Mouse (Mus musculus): ENCODE results near the gene Ocln. TPM values are rescaled to one million over a fixed set of nuclear protein-coding genes. Genes with fewer than 3 reads are reported as not detected.
"Not testable (repeated sequence)": the region's sequence is repeated elsewhere in the genome, so short reads cannot be mapped to it uniquely, and the experiment has no call there.

The Ocln gene
- polyA plus RNA-seq, 1 experiment, result 0.05 TPM

DNA sequence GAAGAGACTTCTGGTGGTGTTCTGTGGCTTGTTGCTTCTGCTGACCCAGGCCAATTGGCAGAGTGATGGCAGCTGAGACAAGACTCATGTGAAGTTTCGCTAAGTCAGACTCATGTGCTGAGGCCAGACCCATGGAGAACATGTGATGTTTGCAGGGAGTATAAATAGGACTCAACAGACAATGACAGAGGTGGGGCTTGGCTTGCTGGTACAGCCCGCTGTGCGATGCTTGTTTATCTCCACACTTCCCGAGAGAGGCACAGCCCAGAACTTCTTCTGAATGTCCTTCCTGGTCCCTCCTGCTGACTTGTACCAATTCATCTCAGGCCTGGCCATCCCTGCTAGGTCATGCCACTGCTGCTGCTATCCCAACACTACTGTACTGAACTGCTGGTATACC lies 57.2 kb downstream of the Ocln start:
- no peak overlapping the region for H3K4me3 ChIP-seq
- peaks cover 16% of the 10 kb centered on the region for H3K79me2 ChIP-seq (ENCODE audit: control insufficient read depth, insufficient read depth)
- H3K4me2 ChIP-seq (ENCODE audit: low read depth), result no peak overlapping the region
- H3ac ChIP-seq (ENCODE audit: control insufficient read depth, insufficient read length), result no peak overlapping the region
- no peaks in the 10 kb centered on the region for H3K27me3 ChIP-seq (ENCODE audit: control insufficient read depth, insufficient read depth, insufficient read length)
- TF ChIP-seq REST (IDR thresholded peaks at IDR 0.05; ENCODE audit: insufficient read depth, insufficient read length) (no peak), TCF3 (IDR thresholded peaks at IDR 0.05; ENCODE audit: insufficient read length, low read depth) (no peak), MAX (IDR thresholded peaks at IDR 0.05; ENCODE audit: low read depth) (no peak), MYOG (IDR thresholded peaks at IDR 0.05; ENCODE audit: control insufficient read depth in 1 of 3, insufficient read depth in 1 of 3, insufficient read length in 2 of 3, low read depth in 2 of 3) (no peak), E2F4 (IDR thresholded peaks at IDR 0.05; ENCODE audit: insufficient read depth) (no peak), POLR2A (IDR thresholded peaks at IDR 0.05; ENCODE audit: insufficient read length, low read depth) (no peak), POLR2AphosphoS2 (IDR thresholded peaks at IDR 0.05; ENCODE audit: insufficient read length, low read depth) (no peak)
- H3K36me3 ChIP-seq (ENCODE audit: control insufficient read depth, insufficient read depth), result no peaks in the 10 kb centered on the region

- not testable (repeated sequence) for H3K4me3 ChIP-seq; H3K27me3 ChIP-seq (ENCODE audit: control insufficient read depth, insufficient read depth, insufficient read length); H3K36me3 ChIP-seq (ENCODE audit: control insufficient read depth, insufficient read depth); H3K4me2 ChIP-seq (ENCODE audit: low read depth); H3ac ChIP-seq (ENCODE audit: control insufficient read depth, insufficient read length)
- peaks cover 16% of the 10 kb centered on the region for H3K79me2 ChIP-seq (ENCODE audit: control insufficient read depth, insufficient read depth)
Observed at GRCm38 (mm10) chr13:100494370-100494769, 58.1 kb downstream of the Ocln start.

DNA sequence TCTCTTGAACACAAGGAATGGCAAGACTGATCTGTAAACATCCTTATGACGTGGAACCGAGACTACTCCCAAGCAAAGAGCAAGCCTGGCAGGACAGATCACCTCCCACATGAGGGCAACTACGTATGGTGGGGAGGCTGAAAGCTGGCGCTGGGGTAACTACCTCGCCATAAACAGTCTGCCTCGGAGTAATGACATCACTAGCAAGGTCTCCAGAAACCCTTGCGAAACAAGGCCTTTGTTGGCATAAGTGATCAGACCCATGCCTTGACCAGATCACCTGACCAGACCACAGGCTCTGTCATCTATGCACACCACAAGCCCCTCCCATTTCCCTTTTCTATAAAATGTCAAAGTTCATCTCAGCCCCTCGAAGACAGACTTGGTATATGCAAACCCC lies 59.2 kb downstream of the Ocln start:
- TF ChIP-seq TCF12 (IDR thresholded peaks at IDR 0.05; ENCODE audit: insufficient read depth, poor library complexity, severe bottlenecking) (no peak), SRF (IDR thresholded peaks at IDR 0.05; ENCODE audit: control insufficient read depth, insufficient read length, low read depth) (no peak), POLR2AphosphoS2 (IDR thresholded peaks at IDR 0.05; ENCODE audit: insufficient read length, low read depth) (no peak), TCF3 (IDR thresholded peaks at IDR 0.05; ENCODE audit: insufficient read length, low read depth) (no peak), REST (IDR thresholded peaks at IDR 0.05; ENCODE audit: insufficient read depth, insufficient read length) (no peak), CEBPB (IDR thresholded peaks at IDR 0.05; ENCODE audit: insufficient read depth, poor library complexity, severe bottlenecking) (no peak), MYOG (IDR thresholded peaks at IDR 0.05; ENCODE audit: control insufficient read depth in 1 of 3, insufficient read depth in 1 of 3, insufficient read length in 2 of 3, low read depth in 2 of 3) (no peak), USF1 (IDR thresholded peaks at IDR 0.05; ENCODE audit: low read depth) (no peak), E2F4 (IDR thresholded peaks at IDR 0.05; ENCODE audit: insufficient read depth) (no peak), MAX (IDR thresholded peaks at IDR 0.05; ENCODE audit: low read depth) (no peak), MYOD1 (IDR thresholded peaks at IDR 0.05; ENCODE audit: control insufficient read depth in 1 of 3, insufficient read length in 2 of 3, low read depth in 2 of 3) (no peak), POLR2A (IDR thresholded peaks at IDR 0.05; ENCODE audit: insufficient read length, low read depth) (no peak)
- H3K4me2 ChIP-seq (ENCODE audit: low read depth), result no peak overlapping the region
- no peak overlapping the region for H3ac ChIP-seq (ENCODE audit: control insufficient read depth, insufficient read length)
- H3K27me3 ChIP-seq (ENCODE audit: control insufficient read depth, insufficient read depth, insufficient read length), result no peaks in the 10 kb centered on the region
- H3K4me3 ChIP-seq, result peak overlapping the region; percentile 83
- peaks cover 13% of the 10 kb centered on the region for H3K36me3 ChIP-seq (ENCODE audit: control insufficient read depth, insufficient read depth)
- peaks cover 16% of the 10 kb centered on the region for H3K79me2 ChIP-seq (ENCODE audit: control insufficient read depth, insufficient read depth)

GRCm38 (mm10) chr13:100492061-100492787 lies 60.3 kb downstream of the Ocln start, which contains the start of gene Gtf2h2:
TSS of gene Gtf2h2 (minus strand) at chr13:100492579.
- Histone ChIP-seq H3K79me2 (ENCODE audit: control insufficient read depth, insufficient read depth) (peaks cover 16% of the 10 kb centered on the region), H3K36me3 (ENCODE audit: control insufficient read depth, insufficient read depth) (peaks cover 19% of the 10 kb centered on the region)
- TF ChIP-seq E2F4 (IDR thresholded peaks at IDR 0.05; ENCODE audit: insufficient read depth), result peak; percentile 27
- TF ChIP-seq USF1 (IDR thresholded peaks at IDR 0.05; ENCODE audit: low read depth), result no peak
- no peak for TF ChIP-seq SRF (IDR thresholded peaks at IDR 0.05; ENCODE audit: control insufficient read depth, insufficient read length, low read depth)
- no peak for TF ChIP-seq CEBPB (IDR thresholded peaks at IDR 0.05; ENCODE audit: insufficient read depth, poor library complexity, severe bottlenecking)
- no peak for TF ChIP-seq MAX (IDR thresholded peaks at IDR 0.05; ENCODE audit: low read depth)
- TF ChIP-seq POLR2A (IDR thresholded peaks at IDR 0.05; ENCODE audit: insufficient read length, low read depth), result peak; percentile 71
- TF ChIP-seq POLR2AphosphoS2 (IDR thresholded peaks at IDR 0.05; ENCODE audit: insufficient read length, low read depth), result peak; percentile 57
- TF ChIP-seq MYOD1 (IDR thresholded peaks at IDR 0.05; ENCODE audit: control insufficient read depth in 1 of 3, insufficient read length in 2 of 3, low read depth in 2 of 3), result peak in 1 of 3 experiments; percentile 30
- TF ChIP-seq MYOG (IDR thresholded peaks at IDR 0.05; ENCODE audit: control insufficient read depth in 1 of 3, insufficient read depth in 1 of 3, insufficient read length in 2 of 3, low read depth in 2 of 3), result peak in 2 of 3 experiments; percentile 10 to 30
- TF ChIP-seq TCF12 (IDR thresholded peaks at IDR 0.05; ENCODE audit: insufficient read depth, poor library complexity, severe bottlenecking), result no peak

GRCm38 (mm10) chr13:100491623-100492022 lies 60.9 kb downstream of the Ocln start:
- Histone ChIP-seq H3K4me2 (ENCODE audit: low read depth) (peak overlapping the region; percentile 84), H3K79me2 (ENCODE audit: control insufficient read depth, insufficient read depth) (peaks cover 16% of the 10 kb centered on the region), H3K27me3 (ENCODE audit: control insufficient read depth, insufficient read depth, insufficient read length) (no peaks in the 10 kb centered on the region), H3K36me3 (ENCODE audit: control insufficient read depth, insufficient read depth) (peaks cover 21% of the 10 kb centered on the region), H3K4me3 (peak overlapping the region; percentile 83), H3ac (ENCODE audit: control insufficient read depth, insufficient read length) (peak overlapping the region; percentile 67)
- TF ChIP-seq POLR2A (IDR thresholded peaks at IDR 0.05; ENCODE audit: insufficient read length, low read depth), result no peak
- TF ChIP-seq MYOD1 (IDR thresholded peaks at IDR 0.05; ENCODE audit: control insufficient read depth in 1 of 3, insufficient read length in 2 of 3, low read depth in 2 of 3), result no peak
- TF ChIP-seq E2F4 (IDR thresholded peaks at IDR 0.05; ENCODE audit: insufficient read depth), result no peak
- no peak for TF ChIP-seq MAX (IDR thresholded peaks at IDR 0.05; ENCODE audit: low read depth)

More at GRCm38 (mm10) chr13:100492061-100492787, 60.3 kb downstream of the Ocln start, which contains the start of gene Gtf2h2:
- peak within 1 kb of the TSS; percentile 84 for H3K4me2 ChIP-seq (ENCODE audit: low read depth)
- peak within 1 kb of the TSS; percentile 83 for H3K4me3 ChIP-seq
- no peaks in the 10 kb centered on the region for H3K27me3 ChIP-seq (ENCODE audit: control insufficient read depth, insufficient read depth, insufficient read length)
- H3ac ChIP-seq (ENCODE audit: control insufficient read depth, insufficient read length), result peak within 1 kb of the TSS; percentile 67

All from myocyte (in vitro differentiated cells).